Mouse (Mus musculus) R1 (cell line): Measurements from ENCODE around the gene Glis2.

Experiments used
- DNase-seq: peaks from one replicate; pipeline ENCODE4 v3.0.0-alpha.2; 2018; ENCODE audit warnings: low read depth, low spot score

Gene Glis2

DNA sequence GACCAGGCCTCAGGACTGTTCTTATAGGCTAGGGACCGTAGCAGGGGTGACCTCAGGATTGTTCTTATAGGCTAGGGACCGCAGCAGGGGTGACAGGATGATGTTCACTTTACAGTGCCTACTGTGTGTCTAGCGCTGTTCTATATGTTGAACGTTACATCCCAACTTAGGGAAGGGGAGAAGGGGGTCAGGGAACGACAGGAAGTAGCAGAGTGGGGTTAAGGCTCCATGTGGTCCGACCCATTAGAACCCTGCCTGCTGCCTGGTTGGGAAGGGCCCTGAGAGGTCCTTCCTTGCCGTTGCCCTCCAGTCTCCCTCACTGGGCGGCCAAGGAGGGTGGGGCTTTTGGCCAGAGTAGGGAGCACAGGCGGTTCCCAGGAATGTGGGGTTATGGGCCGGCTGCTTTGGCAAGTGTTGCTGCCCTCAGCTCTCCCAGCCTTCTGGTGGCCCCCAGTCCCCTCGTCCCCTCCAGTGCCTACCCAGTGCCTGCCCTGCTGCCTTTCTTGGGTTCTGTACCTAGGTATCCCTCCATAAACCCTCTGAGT is 9.9 kb downstream of the Glis2 start:
- DNase-seq, result no peak

DNA sequence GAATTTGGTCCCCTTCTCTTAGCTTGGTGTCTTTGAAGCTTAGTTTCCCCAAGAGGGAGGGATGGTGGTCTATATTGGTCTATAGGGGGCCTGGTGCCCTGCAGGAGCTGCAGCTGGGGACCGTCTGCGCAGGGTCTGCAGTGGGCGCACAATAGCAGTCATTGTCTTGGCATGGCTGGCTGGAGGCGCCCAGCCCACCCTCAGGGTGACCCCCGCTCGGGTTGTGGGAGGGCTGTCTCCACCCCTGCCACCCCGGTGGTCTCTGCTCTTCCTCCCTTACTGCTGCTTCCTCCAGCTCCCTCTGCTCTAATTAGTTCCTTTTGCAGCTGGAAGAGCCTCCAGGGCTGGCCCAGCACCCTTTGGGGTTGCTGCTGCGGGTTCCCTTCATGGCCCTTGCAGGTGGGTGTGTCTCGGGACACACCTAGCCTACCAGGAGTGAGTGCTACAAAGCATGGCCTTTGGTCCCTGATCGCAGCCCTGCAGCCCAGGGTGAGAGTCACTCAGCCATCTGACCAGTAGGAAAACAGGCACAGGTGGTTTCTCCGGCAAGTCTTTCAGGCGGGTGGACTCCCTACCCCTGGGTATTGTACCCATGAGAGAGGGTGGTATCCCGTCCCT is 11.1 kb downstream of the Glis2 start:
- DNase-seq, result peak; percentile 8

DNA sequence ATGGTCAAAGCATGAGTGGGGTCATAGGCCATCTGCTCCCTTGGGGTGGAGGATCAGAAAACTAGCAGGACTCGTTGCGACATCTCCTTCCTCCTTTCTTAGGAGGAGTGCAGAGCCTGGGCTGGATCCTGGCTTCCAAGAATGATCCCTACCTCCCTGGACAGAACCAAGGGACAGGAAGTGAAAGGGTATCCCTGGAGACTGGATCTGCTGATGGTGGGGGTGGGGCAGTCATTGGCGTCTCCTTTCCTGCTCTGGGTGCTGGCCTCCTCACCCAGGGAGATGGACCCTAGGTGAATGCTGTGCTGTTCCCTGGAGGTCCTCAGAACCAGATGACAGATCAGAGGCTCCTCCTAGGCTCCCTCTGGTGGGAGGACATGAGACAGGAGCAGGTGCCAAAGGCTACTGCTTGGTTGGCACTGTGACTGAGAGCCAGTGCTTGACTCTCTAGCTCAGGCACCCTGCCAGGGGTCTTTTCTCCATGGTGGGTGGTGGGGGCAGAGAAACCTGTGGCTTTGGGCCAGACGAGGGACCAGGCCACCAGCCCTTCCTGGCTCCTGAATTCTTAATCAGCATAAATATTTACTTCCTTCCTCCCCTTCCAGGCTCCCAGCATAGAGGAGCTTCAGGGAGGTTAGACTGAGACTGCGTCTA is 12.0 kb downstream of the Glis2 start:
- peak; percentile 43 for DNase-seq

DNA sequence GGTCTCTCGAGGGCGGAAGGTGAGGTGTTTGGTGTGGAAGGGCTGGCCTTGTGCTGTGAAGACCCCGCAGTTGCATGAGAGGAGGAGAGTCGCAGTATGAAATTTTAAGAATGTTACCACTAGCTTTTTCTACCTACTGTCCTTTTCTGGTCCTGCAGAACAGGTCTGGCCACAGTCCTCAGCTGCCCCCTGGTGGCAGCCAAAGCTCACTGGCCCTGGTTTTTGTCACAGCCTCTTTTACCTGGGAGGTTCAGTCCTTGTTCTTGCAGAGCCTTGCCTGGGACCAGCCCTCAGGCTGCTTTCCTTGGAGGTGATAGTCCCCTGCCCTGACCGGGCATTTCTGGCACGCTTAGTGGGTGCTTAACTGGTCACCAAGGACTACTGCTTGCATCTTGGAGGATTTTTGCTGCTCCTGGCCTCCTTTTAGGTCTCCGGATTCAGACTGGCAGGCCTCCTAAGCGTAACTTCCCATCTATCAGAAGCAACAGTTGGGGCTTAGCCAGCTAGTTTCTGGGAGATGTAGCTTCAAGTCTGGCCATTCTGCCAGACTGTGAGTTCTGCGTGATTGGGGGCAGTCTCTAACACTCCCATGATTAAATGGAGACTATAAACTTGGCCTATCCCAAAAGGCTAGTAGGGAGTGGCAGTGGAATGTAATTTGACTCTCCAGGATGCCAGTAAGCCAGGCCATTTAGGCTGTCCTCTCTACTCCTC is 13.5 kb downstream of the Glis2 start:
- DNase-seq, result peak; percentile 86

DNA sequence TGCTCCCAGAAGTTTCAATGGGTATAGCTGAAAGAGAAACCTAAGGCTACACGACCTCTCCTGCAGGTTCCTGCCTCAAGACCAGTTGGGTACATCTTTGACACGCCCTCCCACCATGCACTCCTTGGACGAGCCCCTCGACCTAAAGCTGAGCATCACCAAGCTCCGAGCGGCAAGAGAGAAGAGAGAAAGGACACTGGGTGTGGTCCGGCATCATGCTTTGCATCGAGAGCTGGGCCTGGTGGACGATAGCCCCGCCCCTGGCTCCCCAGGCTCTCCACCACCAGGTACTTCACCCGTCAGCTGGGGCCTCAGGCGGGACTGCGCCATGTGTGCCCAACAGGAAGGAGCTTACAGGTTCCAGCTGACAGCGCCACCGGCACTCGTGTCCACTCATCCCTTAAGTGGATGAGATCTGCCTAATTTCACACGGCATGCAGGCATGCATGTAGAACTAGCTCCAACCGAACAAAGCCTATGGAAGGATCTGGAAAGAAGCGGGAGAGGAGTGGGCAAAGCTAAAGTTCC is 14.1 kb downstream of the Glis2 start:
- no peak for DNase-seq

DNA sequence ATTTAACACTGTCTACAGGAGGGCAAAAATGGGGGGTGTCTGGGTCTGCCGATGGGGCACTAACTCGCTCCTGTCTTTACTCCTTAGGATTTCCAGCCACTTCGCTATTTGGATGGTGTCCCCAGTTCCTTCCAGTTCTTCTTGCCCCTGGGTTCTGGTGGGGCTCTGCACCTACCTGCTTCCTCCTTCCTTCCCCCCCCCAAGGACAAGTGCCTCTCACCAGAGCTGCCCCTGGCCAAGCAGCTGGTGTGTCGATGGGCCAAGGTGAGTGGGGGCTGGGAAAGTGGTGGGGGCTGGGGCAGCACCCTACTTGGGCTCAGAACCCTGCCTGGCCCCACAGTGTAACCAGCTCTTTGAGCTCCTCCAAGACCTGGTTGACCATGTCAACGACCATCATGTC is 16.7 kb downstream of the Glis2 start:
- DNase-seq, result no peak

DNA sequence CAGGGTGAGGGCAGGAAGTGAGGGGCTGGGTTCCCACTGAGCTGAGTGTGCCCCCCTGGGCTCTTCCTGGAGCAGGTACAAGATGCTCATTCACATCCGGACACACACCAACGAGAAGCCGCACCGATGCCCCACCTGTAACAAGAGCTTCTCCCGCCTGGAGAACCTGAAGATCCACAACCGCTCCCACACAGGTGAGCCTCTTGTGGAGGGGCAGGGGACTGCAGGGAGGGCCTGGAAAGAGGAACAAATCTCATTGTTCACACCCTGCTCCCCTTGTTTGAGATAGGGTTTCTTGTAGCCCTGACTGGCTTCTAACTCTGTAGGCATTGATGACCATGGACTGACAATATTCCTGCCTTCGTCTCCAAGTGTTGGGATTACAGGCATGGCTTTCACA is 17.2 kb downstream of the Glis2 start:
- peak; percentile 69 for DNase-seq

DNA sequence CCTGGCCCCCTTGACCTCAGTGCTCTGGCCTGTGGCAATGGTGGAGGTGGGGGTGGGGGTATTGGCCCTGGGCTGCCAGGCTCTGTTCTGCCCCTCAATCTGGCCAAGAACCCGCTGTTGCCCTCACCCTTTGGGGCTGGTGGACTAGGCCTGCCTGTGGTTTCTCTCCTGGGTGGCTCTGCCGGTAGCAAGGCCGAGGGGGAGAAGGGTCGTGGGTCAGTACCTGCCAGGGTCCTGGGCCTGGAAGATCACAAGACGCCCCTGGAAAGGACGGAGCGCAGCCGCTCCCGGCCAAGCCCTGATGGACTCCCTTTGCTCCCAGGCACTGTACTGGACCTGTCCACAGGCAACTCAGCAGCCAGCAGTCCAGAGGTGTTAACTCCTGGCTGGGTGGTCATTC is 19.2 kb downstream of the Glis2 start:
- no peak for DNase-seq

DNA sequence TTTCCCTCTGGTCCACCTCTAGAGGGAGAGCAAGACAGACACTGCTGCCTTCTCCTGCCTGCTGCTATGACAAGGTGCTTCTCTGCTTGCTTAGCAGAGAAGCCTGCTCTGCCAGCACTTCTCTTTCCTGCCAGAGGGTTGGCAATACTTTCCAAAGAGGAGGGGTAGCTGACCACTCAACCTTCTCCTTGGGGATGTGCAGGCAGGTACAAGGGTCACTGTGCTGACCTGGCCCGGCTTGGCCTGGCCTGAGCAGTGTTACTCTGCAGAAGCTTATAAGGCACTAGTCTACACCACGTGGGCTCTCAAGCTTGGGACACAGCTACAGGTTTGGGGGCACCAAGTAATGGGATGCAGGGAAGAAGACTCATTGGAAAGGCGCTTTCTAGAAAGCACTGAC is 20.1 kb downstream of the Glis2 start:
- DNase-seq, result no peak

DNA sequence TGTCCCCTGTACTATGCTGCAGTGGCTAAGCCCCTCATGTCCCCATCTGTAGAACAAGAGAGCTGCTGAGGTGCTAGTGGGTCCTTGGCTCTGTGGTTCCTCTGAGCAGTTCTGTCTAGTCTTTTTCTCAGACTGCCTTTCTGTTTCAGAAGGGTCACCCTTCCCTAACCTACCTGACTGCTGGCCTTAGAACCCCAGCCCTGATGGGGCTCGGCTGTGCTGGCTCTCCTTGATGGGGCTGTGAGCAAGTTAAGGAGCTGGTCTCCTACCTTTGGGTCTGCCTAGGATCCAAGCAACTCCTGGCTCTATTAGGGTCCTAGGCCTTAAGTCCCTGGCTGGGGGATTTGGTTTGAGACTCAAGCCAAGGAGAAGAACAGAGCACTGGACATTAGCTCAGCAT is 20.8 kb downstream of the Glis2 start:
- DNase-seq, result no peak

DNA sequence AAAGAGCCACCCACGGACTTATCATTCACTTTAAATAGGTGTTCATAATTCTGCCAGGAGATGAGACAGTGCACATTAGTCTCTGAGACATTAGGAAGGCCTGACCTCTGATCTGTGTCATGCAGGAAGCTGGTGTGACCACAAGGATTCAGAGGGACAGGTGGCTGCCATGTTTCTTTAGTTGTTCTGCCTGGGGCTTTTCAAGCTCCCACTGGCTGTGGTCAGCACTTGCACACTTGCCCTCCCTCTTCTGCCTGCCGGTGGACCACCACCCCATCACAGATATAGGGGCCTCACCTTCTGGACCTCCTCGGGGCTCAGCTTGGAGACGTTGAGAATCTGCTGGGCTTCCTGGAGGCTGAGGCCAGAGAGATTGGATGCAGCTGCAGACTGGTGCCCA is 22.3 kb downstream of the Glis2 start:
- no peak for DNase-seq

DNA sequence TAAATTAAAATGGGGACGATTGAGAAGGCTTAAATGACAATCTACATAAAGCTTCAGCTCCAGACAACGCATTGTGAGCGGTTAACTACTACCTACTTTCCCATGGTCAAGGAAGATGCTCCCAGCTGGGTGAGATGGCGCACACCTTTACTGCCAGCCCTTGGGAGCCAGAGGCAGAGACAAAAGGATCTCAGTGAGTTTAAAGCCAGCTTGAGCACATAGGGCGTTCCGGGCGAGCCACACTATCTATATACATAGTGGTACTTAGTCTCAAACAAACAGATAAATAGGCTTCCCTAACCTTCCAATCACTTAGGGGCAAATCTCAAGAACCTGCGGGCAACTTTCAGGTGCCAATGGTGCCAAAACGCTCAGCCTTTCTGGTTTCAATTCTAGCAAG is 29.6 kb downstream of the Glis2 start:
- peak; percentile 46 for DNase-seq

DNA sequence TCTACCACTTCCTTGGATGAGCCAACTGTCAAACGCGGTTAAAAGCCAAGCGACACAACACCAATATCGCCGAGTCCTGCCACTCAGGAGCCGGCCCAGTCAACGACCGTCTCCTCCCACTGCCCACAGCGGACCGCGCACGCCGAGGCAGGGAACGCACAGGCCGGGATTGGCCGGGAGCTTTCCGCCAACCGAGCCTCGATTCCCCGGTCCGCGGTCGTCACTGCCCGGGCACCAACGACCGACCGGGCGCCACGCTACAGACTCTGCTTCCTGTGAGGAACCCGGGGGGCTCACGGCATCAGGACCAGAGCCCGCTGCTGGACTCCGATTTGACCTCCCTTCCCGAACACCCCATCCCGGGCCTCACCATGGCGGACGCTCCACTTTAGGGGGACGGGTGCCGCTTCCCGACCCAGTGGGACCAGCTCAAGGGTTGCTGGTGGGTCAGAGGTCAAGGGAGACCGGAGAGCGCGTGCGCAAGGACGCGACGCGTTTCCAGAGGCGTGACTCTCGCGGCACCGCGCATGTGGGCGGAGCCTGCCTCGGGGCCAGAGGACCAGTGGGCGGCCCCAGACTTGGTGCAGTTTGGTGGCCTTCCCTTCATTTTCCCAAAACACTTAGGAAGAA is 30.1 kb downstream of the Glis2 start, which contains the start of gene Pam16:
Pam16 (minus strand) TSS at position 508 of the 630 bp plus-strand sequence.
- peak; percentile 93 for DNase-seq

DNA sequence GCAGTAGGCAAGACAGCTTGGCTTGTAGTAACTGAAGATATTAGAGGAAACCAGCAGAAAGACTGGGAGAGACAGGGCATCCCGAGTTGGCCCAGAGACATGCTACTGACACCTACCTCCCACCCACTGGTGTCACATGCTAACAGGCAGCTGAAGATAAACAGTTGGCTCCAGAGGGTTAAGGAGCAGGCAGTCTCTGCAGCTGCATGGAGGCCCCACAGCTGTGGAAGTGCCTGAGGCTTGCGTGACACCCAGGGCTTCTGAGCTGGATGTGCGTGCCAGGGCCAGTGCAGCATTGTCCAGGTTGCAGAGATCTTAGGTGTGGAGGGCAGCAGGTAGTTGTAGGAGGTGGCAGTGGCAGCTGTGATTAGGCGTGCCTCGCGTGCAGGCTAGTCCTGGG is 32.6 kb downstream of the Glis2 start:
- DNase-seq, result no peak

DNA sequence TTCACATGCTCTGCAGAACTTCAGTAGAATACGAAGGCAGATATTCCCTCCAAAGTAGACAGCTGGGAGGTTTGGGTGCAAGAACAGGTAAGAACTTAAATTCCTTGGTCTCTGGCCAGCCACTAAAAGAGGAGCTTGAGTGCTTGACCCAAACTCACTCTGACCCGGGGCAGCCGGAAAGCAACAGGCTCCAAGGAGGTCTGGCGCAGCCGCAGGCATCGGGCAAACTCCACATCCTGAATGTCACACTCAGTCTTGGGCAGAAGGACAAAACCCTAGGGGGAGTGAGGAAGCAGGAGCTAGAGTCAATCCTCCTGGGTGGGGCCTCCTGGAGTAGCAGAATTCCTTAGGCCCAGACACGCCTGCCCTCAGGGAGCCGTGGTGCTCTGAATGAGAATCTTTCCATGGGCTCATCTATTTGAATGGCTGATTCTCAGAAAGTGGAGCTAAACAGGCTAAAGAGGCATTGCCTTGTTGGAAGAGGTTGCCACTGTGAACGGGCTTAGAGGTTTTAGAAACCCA is 34.4 kb downstream of the Glis2 start:
- peak; percentile 70 for DNase-seq

DNA sequence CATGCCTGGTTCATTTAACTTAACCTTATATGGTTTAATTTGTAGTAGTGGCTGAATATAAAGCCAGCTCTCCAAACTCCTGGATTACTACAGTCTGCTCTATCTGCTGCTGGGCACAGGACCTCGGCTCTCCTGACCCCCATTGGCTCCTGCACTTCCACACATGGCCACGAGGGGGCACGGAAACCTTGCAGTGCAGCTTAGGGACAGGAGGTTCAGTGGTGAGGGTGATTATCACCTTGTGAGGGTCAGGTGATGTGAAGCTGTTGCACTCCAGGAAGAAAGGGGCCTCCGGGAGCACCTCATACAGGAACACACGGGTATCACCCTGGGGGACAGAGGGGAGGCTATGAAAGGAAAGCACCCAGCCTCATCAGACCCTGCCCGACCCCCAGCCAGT is 35.4 kb downstream of the Glis2 start:
- DNase-seq, result peak; percentile 75

DNA sequence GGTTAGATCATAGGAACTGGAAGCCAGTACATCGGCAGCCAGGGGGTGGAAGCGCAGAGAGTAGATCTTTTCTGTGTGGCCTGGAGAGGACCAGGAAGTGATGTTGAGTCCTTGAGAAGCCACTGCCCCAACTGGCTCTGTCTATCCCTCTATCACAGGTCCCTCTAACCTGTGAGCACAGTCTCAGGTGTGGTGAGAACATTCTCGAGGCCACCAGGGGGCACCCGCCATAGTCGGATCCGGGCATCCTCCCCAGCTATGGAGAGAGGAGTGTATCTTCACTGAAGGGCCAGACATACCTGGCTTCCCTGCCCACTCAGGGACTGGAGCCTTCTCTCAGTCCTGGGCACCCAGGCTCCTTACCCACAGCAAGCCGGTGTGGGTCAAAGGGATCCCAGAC is 37.5 kb downstream of the Glis2 start:
- peak; percentile 73 for DNase-seq

DNA sequence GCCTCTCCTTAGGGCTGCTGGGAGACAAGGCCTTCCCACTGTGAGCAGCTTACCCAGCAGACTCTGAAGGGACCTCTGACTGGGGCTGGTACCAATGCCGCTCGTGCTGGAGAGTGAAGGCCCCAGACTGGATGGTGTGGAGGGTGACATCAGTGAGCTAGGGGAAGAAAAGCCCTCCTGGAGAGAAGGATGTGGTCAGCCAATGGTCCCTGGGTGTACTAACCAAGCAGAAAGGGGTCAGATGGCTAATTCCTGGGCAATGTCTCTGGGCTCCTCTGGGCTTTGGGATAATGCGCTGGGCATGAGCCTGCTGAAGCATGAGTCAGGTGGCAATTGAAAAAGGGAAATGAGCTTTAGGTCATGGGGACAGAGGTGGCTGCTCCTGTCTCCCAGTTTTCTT is 39.1 kb downstream of the Glis2 start:
- DNase-seq, result no peak

DNA sequence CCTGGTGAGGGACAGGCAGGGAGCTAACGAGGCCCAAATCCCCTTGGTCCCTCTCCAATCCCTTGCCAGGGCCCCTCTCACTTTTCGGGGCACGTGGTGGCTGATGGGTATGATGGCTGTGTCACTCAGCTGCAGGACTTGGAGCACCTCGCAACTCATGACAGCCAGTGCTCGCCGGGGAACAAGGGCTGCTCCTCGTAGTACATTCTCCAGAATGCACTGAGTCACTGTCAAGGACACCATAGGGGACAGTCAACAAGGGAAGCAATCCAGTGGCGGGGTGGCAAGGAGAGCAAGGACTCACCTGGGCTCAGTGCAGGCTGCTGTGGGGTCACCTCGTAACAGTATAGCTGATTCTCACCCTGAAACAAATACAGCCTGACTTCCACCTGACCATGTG is 40.2 kb downstream of the Glis2 start:
- DNase-seq, result no peak

DNA sequence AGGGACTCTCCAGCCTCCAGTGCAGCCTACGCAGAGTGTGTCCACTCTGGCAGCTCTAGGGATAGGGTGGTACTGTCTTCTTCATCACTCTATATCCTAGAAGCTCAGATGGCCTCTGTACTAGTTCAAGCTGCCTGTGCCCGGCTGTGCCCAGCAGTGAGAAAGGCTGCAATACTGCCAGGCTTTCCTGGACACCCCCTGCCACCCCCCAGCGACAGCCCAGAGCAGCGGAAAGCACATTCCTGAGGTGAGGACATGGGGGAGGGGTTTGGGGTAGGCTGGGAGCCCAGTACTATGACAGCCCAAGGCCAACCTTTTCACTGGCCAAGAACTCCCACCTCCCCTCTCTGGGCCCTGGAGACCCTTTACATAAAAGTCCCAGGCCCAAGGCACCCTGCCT is 41.2 kb downstream of the Glis2 start:
- no peak for DNase-seq

DNA sequence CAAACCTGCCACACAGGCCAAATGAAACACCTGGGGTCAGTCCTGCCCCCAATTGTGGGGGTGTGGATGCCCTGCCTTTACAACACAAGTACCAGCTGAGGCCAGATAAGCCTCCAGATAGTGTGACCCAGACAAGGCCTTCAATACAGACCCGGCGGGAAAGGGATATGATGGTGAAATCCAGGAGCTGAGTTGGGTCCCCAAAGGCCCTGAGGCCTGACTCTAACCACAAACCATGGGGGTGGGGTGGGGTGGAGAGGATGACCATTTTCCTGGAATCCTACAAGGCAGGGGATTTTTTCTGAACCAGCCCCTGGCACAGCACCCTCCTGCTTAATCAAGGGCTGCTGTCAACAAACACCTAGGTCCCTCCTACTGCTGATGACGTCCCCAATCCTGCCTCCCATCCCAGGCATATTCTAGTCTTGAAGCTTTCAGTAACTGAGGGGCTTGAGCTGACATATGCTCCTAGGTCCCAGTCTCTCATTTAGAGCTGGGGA is 44.4 kb downstream of the Glis2 start:
- no peak for DNase-seq

DNA sequence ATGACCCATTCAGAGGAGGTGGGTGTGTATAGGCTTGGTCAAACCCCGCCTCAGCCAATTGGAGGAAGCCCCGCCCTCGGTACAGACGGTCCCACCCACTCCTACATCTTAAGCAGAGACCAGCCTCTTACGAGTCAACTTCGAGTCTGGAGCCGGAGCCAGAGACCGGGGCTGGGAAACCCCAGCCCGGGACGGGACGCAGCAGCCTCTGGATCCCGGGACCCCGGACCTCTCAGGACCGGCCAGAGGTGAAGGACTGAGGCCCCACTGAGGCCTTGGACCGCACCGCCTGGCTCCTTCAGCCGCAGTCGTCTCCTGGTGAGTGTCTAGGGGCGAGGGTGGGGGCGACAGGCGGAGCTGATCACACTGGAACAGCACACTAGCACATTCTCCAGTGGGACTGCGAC is 45.3 kb downstream of the Glis2 start, which contains the start of the genes Vasn and Dnaja3:
Vasn (plus strand) TSS at position 111 of the 407 bp plus-strand sequence.
Dnaja3 (plus strand) TSS at position 159 of the 407 bp plus-strand sequence.
- DNase-seq, result peak; percentile 95
